Mouse (Mus musculus) forebrain, embryonic 13.5 days (tissue): Measurements from ENCODE around the gene Fbxl21. TPM values are rescaled to one million over a fixed set of nuclear protein-coding genes. Genes with fewer than 3 reads are reported as not detected.

Experiments used
- ATAC-seq: fragments of 200-750 bp; cut with Nextera tagmentation; 2 replicates; pipeline ENCODE4 v1.8.0; 2017
- H3K27ac ChIP-seq: fragments of 300-500 bp; sonication (generic); 2 replicates; pipeline ENCODE4 v1.5.1; 2015; ENCODE audit warnings: inconsistent platforms, mild to moderate bottlenecking, moderate library complexity
- H3K27me3 ChIP-seq: fragments of 300-500 bp; sonication (generic); 2 replicates; pipeline ENCODE4 v1.6.1; 2015; ENCODE audit warnings: mild to moderate bottlenecking, inconsistent platforms
- H3K36me3 ChIP-seq: fragments of 300-500 bp; sonication (generic); 2 replicates; pipeline ENCODE4 v1.6.1; 2015; ENCODE audit warnings: mild to moderate bottlenecking, inconsistent platforms; ENCODE audit not compliant: poor library complexity, severe bottlenecking
- H3K4me1 ChIP-seq: fragments of 300-500 bp; sonication (generic); 2 replicates; pipeline ENCODE4 v1.6.1; 2015; ENCODE audit warnings: inconsistent platforms
- H3K4me2 ChIP-seq: fragments of 300-500 bp; sonication (generic); 2 replicates; pipeline ENCODE4 v1.6.1; 2015; ENCODE audit warnings: inconsistent platforms, mild to moderate bottlenecking, moderate library complexity
- H3K4me3 ChIP-seq: fragments of 300-500 bp; sonication (generic); 2 replicates; pipeline ENCODE4 v1.5.1; 2015; ENCODE audit warnings: mild to moderate bottlenecking, inconsistent platforms
- H3K9ac ChIP-seq: fragments of 300-500 bp; sonication (generic); 2 replicates; pipeline ENCODE4 v1.6.1; 2015; ENCODE audit warnings: mild to moderate bottlenecking, inconsistent platforms
- H3K9me3 ChIP-seq: fragments of 300-500 bp; sonication (generic); replicated peaks from 2 replicates; pipeline ENCODE4 v1.6.1; 2016; ENCODE audit warnings: inconsistent platforms
- WGBS: fragments of 180-500 bp; shearing (Covaris S2); methylation state at CpG from one replicate; pipeline ENCODE4 v1.1.7; 2015; 5-methylcytosine and 5-hydroxymethylcytosine counted together
- polyA plus RNA-seq: library from polyadenylated mRNA; unstranded; fragments of >200 nt; fragmentation: Nextera tagmentation; extraction: Ambion mirVana; gene quantifications from 2 replicates; pipeline ENCODE4 v1.2.1, GENCODE M21; 2015

Fbxl21 gene
- polyA plus RNA-seq, 1 experiment from 2014 or later: 1.9 TPM

DNA sequence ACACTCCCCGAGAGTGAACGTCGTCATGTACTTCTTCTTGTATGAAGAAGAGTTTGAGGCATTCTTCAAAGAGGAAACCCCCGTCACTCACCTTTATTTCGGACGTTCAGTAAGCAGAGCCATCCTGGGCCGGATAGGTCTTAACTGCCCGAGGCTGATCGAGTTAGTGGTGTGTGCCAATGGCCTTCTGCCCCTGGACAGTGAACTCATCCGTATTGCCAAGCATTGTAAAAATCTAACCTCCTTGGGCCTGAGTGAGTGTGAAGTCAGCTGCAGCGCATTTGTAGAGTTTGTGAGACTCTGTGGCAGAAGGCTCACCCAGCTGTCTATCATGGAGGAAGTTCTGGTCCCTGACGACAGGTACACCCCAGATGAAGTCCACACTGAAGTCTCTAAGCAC lies 14.8 kb downstream of the Fbxl21 start:
- H3K36me3 ChIP-seq: no peaks in the 10 kb centered on the region
- ATAC-seq: no peak
- peaks cover 6% of the 10 kb centered on the region; the same call in 1 of the 2 replicates for H3K9me3 ChIP-seq
- 88% methylated on average over 12 of the region's 12 CpGs for WGBS
- no peaks in the 10 kb centered on the region for H3K4me1 ChIP-seq
- no peak overlapping the region for H3K4me2 ChIP-seq
- H3K9ac ChIP-seq: no peak overlapping the region
- H3K4me3 ChIP-seq: no peak overlapping the region
- H3K27ac ChIP-seq: no peak overlapping the region
- H3K27me3 ChIP-seq: no peaks in the 10 kb centered on the region

DNA sequence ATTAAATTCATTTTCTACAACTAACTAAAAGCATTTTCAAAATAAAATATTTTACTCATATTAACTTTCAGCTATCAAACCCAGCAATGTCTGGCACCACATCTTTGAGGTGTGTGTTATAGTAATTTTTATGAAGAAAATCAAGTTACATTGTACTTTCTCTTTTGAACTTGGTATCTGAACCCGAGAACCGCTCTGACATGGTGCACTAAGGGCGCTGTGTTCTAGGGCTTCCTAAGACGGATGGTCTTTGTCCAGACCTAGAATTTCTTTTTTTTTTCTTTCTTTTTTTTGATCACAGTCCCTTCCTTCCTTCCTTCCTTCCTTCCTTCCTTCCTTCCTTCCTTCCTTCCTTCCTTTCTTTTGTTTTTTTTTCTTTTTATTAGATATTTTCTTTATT lies 17.6 kb downstream of the Fbxl21 start:
- Histone ChIP-seq H3K4me3 (no peak overlapping the region), H3K27me3 (no peaks in the 10 kb centered on the region), H3K36me3 (no peaks in the 10 kb centered on the region), H3K4me2 (no peak overlapping the region), H3K9me3 (no peaks in the 10 kb centered on the region; the same call in 1 of the 2 replicates), H3K4me1 (0 out of 2 replicates have a peak, but pooled peaks cover 1% of the 10 kb centered on the region), H3K9ac (no peak overlapping the region), H3K27ac (no peak overlapping the region)
- no peak for ATAC-seq
- whole genome bisulfite sequencing: 91% methylated on average over 4 of the region's 4 CpGs

DNA sequence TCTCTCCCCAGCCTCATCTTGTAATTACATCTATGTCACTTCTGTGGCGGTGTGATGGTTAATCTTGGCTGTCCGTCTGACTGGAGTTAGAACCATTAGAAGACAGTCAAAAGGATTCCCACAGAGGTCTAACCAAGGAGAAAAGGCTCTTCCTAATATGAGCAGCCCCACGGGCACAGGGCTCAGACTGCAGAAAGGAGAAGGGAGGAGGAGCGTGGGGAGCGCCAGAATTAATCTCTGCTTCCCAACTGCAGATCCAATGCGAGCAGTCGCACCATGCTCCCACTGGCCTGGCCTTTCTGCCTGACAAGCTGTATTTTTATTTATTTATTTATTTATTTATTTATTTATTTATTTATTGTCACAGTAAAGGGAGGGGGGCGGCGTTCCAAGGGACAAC lies 21.5 kb downstream of the Fbxl21 start:
- Histone ChIP-seq H3K4me3 (no peak overlapping the region), H3K9ac (no peak overlapping the region), H3K36me3 (no peaks in the 10 kb centered on the region), H3K27me3 (no peaks in the 10 kb centered on the region), H3K4me1 (peaks cover 7% of the 10 kb centered on the region; the same call in 1 of the 2 replicates), H3K9me3 (no peaks in the 10 kb centered on the region), H3K27ac (no peak overlapping the region), H3K4me2 (no peak overlapping the region)
- 63% methylated on average over 9 of the region's 9 CpGs for WGBS
- ATAC-seq: no peak

DNA sequence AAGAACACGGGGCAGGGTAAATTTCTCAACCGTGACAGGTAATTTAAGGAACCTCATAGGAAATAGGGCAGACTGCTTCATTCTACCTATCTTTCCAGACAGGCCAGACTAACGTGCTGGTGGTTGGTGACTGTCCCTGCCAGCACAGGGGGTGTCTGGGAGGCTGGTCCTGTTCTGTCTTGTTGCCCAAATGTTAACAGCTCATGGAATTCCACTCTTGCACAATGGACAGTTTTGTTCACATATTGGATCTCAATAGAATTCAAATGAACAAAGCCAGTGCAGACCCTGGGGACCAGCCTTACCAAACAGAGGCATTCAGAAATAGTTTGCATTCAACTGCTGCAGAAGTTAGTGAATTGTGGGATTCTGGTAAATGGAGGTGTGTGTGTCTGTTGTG lies 22.7 kb downstream of the Fbxl21 start:
- no peak overlapping the region for H3K27ac ChIP-seq
- no peak overlapping the region for H3K4me2 ChIP-seq
- no peaks in the 10 kb centered on the region for H3K36me3 ChIP-seq
- WGBS: 52% methylated on average over 3 of the region's 3 CpGs
- no peak overlapping the region for H3K4me3 ChIP-seq
- no peak for ATAC-seq
- H3K27me3 ChIP-seq: no peaks in the 10 kb centered on the region
- peaks cover 7% of the 10 kb centered on the region; the same call in 1 of the 2 replicates for H3K4me1 ChIP-seq
- no peaks in the 10 kb centered on the region for H3K9me3 ChIP-seq
- H3K9ac ChIP-seq: no peak overlapping the region

DNA sequence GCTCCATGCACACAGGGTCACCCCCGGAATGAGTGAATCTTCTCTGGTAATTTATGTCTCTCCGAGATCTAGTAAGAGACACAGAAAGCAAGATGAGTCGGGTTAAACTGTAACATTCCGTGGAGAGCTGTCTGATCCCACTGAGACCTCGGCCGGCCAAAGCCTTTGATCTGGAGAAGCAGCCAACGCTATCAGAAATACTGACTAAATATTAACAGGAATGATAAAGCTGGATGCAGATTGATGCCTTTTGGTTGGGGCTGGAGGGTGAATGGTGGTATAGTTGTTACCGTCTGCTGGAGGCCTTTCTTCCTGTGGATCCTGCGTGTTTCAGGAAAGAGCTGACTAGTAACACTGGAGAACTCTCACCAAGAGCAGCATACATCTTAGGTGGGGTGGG lies 26.1 kb downstream of the Fbxl21 start, which contains the start of gene Lect2:
Gene Lect2, minus strand, starts transcription at position 102 of the 400 bp plus-strand sequence.
- no peaks in the 10 kb centered on the region for H3K27me3 ChIP-seq
- H3K4me3 ChIP-seq: no peak within 1 kb of the TSS
- ATAC-seq: no peak
- WGBS: 90% methylated on average over 9 of the region's 9 CpGs
- peaks cover 7% of the 10 kb centered on the region; the same call in 1 of the 2 replicates for H3K4me1 ChIP-seq
- no peaks in the 10 kb centered on the region for H3K9me3 ChIP-seq
- no peak within 1 kb of the TSS for H3K9ac ChIP-seq
- no peaks in the 10 kb centered on the region for H3K36me3 ChIP-seq
- no peak within 1 kb of the TSS for H3K27ac ChIP-seq
- no peak within 1 kb of the TSS for H3K4me2 ChIP-seq

DNA sequence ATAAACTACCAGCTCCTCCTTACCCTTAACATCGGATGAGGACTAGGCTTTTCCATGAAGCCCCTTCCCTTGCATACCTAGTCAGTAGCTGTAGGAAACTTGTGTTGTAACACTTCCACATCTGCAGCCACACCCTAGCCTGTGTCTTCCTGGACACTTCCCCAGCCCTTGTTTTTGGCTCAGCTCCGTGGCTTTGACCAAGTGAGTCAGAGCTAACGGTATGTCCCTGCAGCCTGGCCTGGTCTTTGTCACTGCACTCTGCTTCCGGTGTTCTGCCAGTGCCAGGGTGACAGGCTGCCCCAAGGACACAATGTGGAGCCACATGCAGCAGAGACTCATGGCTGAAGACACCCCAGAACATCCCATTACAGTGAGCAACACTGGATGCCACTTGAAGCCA lies 27.1 kb downstream of the Fbxl21 start:
- Histone ChIP-seq H3K36me3 (no peaks in the 10 kb centered on the region), H3K4me2 (no peak overlapping the region), H3K27ac (no peak overlapping the region), H3K9me3 (no peaks in the 10 kb centered on the region), H3K4me1 (peaks cover 12% of the 10 kb centered on the region), H3K27me3 (no peaks in the 10 kb centered on the region), H3K9ac (no peak overlapping the region), H3K4me3 (no peak overlapping the region)
- 78% methylated on average over 4 of the region's 4 CpGs for WGBS
- no peak for ATAC-seq

DNA sequence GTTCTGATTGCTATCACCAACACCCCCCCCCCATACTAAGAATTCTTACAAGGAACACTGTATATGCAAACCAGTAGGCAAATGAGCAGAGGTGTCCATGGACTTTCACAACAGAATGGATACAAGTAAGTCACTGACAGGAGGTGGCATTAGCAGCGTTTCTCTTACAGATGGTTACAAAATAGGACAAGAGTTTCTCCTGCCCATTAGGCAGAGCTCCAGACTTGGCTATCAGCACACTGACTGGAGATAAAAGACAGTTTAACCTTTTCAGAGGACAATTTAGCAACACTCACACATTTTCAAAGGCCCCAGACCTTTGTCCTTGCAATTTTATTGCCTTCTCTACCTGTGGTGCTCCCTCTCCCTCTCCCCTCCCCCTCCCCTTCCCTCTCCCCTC lies 28.3 kb downstream of the Fbxl21 start:
- Histone ChIP-seq H3K36me3 (no peaks in the 10 kb centered on the region), H3K9me3 (no peaks in the 10 kb centered on the region), H3K4me3 (no peak overlapping the region), H3K27ac (no peak overlapping the region), H3K27me3 (no peaks in the 10 kb centered on the region), H3K4me2 (no peak overlapping the region), H3K4me1 (peaks cover 12% of the 10 kb centered on the region), H3K9ac (no peak overlapping the region)
- whole genome bisulfite sequencing: 41% methylated on average over 1 of the region's 1 CpGs
- no peak for ATAC-seq

DNA sequence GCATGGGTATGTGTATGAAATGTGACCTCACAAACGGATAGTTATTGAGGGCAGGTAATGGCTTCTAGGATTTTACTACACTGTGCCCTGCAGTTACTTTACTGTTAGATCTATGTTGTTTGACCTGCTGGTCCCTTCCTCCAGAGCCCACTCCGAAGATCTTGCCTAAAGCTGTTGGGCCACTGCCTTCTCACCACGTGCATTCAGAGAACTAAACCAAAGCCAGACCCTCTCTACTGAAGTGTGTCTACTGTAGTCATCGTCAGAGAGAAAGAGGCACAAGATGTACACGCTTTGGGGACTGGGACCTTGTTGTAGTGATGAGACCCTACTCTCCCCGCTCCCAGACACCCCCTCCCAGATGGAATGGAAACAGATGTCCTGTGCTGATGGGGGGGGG lies 29.4 kb downstream of the Fbxl21 start:
- Histone ChIP-seq H3K9ac (no peak overlapping the region), H3K4me3 (no peak overlapping the region), H3K36me3 (no peaks in the 10 kb centered on the region), H3K9me3 (no peaks in the 10 kb centered on the region), H3K4me1 (peaks cover 12% of the 10 kb centered on the region), H3K27ac (no peak overlapping the region), H3K4me2 (no peak overlapping the region), H3K27me3 (no peaks in the 10 kb centered on the region)
- no peak for ATAC-seq
- WGBS: 84% methylated on average over 6 of the region's 6 CpGs

DNA sequence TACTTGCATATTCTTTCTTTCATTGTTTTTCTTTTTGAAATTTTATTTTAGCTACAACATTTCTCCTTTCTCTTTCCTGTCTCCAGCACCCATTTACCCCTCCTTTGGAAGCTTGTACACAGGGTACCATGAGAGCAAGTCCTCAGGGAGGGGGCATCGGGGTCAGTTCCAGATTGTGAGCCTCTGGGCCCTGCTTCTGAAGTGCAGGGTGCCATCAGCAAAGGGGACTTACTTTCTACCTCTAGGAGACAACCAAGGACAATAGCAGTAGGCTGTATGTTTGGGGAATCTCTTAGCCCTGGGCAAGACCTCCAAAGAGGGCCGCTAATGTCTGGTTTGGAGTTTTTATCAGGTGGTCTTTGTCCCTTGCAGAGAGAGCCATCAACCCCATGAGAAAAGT lies 31.7 kb downstream of the Fbxl21 start:
- H3K36me3 ChIP-seq: no peaks in the 10 kb centered on the region
- peaks cover 12% of the 10 kb centered on the region for H3K4me1 ChIP-seq
- no peak overlapping the region for H3K4me2 ChIP-seq
- 48% methylated on average over 2 of the region's 2 CpGs for whole genome bisulfite sequencing
- ATAC-seq: no peak
- no peak overlapping the region for H3K4me3 ChIP-seq
- no peaks in the 10 kb centered on the region for H3K9me3 ChIP-seq
- no peaks in the 10 kb centered on the region for H3K27me3 ChIP-seq
- no peak overlapping the region for H3K9ac ChIP-seq
- no peak overlapping the region for H3K27ac ChIP-seq

DNA sequence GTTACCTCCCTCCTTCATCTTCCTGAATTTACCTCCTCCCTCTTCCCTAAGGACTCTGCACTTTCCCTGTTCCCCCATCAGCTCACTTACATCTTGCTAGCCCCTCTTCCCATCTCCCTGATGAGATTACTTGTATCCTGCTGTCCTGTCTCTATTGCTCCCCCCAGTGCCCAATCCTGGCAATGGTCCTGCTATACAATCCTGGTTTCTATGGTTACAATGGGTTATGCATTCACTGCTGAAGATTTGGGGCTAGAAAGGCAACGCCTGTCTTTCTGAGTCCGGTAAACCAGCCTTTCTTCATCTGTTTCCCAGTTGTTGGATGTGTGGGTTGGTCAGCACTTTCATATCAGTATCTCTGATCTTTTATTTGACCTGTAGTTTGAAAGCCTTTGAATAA lies 32.1 kb downstream of the Fbxl21 start:
- no peak overlapping the region for H3K9ac ChIP-seq
- H3K4me3 ChIP-seq: no peak overlapping the region
- H3K9me3 ChIP-seq: no peaks in the 10 kb centered on the region
- no peaks in the 10 kb centered on the region for H3K36me3 ChIP-seq
- WGBS: 1% methylated on average over 2 of the region's 2 CpGs
- H3K27me3 ChIP-seq: no peaks in the 10 kb centered on the region
- no peak overlapping the region for H3K27ac ChIP-seq
- peak; percentile 55 for ATAC-seq
- no peak overlapping the region for H3K4me2 ChIP-seq
- peaks cover 12% of the 10 kb centered on the region for H3K4me1 ChIP-seq

DNA sequence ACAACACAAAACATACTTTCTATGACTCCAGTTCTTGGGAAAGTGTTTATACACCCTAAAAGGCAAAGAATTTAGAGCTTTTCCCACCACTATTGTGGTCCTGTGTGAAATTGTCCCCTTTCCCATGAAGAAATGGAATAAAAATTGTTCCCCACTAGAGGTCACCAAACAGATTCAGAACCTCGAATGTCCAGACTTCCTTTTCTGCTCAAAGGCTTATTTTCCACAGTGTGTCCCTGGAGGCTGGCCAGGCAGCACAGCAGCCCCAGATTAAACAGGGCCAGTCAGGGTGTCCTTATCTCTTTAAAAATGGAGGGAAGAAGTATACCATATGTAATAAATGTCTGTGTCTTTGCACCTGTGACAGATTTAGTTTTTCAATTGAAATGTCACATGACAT lies 33.7 kb downstream of the Fbxl21 start:
- peaks cover 12% of the 10 kb centered on the region for H3K4me1 ChIP-seq
- no peak overlapping the region for H3K4me2 ChIP-seq
- 4% methylated on average over 1 of the region's 1 CpGs for WGBS
- no peaks in the 10 kb centered on the region for H3K27me3 ChIP-seq
- H3K36me3 ChIP-seq: no peaks in the 10 kb centered on the region
- no peak overlapping the region for H3K27ac ChIP-seq
- ATAC-seq: no peak
- H3K9ac ChIP-seq: no peak overlapping the region
- H3K4me3 ChIP-seq: no peak overlapping the region
- no peaks in the 10 kb centered on the region for H3K9me3 ChIP-seq

DNA sequence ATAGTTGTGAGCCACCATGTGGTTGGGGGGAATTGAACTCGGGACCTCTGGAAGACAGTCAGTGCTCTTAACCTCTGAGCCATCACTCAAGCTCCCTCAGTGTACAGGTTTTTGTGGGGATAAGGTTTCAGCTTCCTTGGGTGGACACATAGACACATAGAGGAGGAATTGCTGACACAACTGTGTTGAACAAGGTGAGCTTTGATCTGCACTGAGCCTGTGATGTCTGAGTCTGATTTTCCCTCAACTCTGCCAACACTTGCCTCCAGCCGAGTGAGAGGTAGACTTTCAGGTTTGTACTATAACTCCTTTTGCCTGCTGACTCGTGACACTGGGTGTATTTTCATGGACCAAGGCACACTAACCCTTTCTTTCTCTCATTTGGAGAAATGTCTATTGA lies 34.4 kb downstream of the Fbxl21 start:
- H3K4me3 ChIP-seq: no peak overlapping the region
- no peak overlapping the region for H3K9ac ChIP-seq
- H3K4me1 ChIP-seq: peaks cover 12% of the 10 kb centered on the region
- ATAC-seq: no peak
- no peaks in the 10 kb centered on the region for H3K27me3 ChIP-seq
- 84% methylated on average over 3 of the region's 3 CpGs for WGBS
- no peaks in the 10 kb centered on the region for H3K9me3 ChIP-seq
- H3K36me3 ChIP-seq: no peaks in the 10 kb centered on the region
- H3K4me2 ChIP-seq: no peak overlapping the region
- no peak overlapping the region for H3K27ac ChIP-seq

DNA sequence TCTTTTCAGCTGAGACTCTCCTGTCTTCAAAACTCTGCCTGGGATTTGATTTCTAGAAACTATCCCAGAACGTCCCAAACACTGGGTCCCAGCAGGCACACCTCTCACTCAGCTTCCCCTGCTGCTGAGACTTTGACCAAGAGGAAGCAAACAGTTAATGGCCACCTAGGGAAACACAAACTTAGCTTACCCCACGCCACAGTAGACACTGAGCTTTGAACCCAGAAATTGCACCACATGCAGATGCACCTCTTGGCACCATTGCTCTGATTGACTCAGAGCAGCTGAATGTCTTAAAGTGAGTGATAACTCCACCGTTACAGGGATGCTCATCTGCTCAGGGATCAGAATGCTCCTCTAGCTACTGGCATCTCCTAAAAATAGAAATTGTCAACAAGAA lies 36.5 kb downstream of the Fbxl21 start:
- no peak for ATAC-seq
- Histone ChIP-seq H3K4me3 (no peak overlapping the region), H3K27me3 (no peaks in the 10 kb centered on the region), H3K4me2 (no peak overlapping the region), H3K27ac (no peak overlapping the region), H3K9ac (no peak overlapping the region), H3K4me1 (peaks cover 12% of the 10 kb centered on the region), H3K9me3 (no peaks in the 10 kb centered on the region), H3K36me3 (no peaks in the 10 kb centered on the region)
- 39% methylated on average over 3 of the region's 3 CpGs for WGBS
